Mouse (Mus musculus) adrenal gland, adult 10 weeks (tissue): ENCODE results near the gene Pmvk. TPM values are rescaled to one million over a fixed set of nuclear protein-coding genes. Genes with fewer than 3 reads are reported as not detected.

ENCODE experiments used
- polyA plus RNA-seq: library from polyadenylated mRNA; stranded (reverse); fragments of 350-450 nt; fragmentation: Illumina TruSeq; extraction: RNeasy Lipid Tissue Mini Kit (QIAGEN cat#74804); gene quantifications from one replicate; pipeline ENCODE4 v1.2.3, GENCODE M21; 2014; ENCODE audit warnings: low read depth, low replicate concordance

Gene Pmvk
- 1.1 TPM for polyA plus RNA-seq

DNA sequence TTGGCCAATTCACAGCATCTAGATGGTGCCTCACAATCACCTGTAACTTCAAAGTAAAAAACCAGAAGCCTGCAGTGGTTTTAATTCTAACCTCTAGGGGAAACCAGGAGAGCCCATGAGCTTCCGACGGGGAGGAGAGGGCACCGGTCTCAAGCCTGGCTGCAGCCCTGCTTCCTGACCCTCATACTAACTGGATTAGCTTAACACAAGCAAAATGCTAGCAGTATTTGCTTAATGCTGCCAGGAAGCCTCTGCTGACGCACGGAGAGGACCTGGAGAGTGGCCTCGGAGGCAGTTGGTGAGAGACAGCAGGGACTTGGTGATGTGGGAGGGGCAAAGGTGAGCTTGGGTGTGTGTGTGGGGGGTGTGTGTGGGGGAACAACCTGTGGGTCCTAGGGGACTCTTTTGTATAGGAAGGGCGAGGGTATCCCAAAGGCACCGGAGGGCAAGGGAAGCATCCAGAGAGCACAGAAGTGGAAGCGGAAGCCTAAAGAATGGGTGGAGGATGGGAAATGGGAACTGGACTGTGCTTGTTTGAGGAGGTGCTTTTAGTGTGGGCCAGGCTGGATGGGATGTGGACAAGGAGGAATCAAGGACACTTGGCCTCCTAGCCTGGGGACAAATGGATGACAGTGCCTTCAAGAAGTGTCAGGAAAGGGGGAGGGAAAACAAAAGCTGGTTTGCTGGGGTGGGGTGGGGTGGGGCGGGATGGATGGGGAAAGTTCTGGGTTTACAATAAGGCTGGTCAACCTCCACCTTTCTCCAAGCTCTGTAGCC lies at the start of gene Pmvk:
Gene Pmvk (plus strand): TSS at position 141 of the 777 bp plus-strand sequence.

DNA sequence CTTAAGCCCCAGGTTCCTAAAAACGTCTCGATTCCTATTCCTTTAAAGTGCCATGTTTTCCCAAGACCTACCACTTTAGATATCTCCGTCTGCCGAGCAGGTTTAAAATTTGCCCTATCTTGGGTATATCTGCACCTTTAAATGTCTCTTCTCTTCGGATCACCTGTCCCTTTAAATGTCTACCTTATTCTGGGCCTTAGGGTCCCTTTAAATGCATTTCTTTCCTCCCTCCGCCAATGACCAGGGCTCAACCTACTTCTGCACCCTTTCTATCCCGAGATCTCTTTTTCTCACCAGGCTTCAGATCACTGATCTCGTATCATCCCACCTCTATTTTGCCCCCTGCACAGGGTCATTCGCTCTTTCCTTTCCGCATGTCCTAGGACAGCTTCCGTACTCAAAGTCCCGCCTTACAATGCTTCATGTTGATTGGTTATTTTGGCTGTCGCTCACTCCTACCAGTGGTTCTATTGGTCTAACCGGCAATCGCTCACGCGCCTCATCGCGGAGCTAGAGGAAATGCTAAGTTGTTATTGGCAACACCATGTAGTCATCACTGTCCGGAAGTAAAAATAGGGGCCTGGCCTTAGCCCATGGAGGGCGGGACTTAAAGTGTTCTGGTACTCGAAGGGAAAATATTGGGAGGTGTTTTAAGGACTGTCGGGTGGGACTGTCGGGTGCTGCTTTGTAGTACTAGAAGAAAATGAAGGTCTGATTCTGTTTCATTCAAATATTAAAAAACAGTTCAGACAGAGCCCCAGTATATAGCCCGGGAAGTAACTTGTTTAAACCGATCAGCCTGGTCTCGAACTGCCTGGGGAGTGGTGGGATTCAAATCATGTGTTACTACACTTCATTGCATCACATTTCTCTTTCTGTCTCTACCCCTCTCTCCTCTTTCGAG lies 42.6 kb upstream of the Pmvk start, which contains the start of gene Flad1:
Gene Flad1 (minus strand): TSS at position 381 of the 904 bp plus-strand sequence.

GRCm38 (mm10) chr3:89418170-89418860 lies 36.0 kb upstream of the Pmvk start, which contains the start of the genes Cks1b and Shc1:
Gene Cks1b (minus strand): TSS chr3:89418383.
Gene Shc1 (plus strand): TSS chr3:89418443.

DNA sequence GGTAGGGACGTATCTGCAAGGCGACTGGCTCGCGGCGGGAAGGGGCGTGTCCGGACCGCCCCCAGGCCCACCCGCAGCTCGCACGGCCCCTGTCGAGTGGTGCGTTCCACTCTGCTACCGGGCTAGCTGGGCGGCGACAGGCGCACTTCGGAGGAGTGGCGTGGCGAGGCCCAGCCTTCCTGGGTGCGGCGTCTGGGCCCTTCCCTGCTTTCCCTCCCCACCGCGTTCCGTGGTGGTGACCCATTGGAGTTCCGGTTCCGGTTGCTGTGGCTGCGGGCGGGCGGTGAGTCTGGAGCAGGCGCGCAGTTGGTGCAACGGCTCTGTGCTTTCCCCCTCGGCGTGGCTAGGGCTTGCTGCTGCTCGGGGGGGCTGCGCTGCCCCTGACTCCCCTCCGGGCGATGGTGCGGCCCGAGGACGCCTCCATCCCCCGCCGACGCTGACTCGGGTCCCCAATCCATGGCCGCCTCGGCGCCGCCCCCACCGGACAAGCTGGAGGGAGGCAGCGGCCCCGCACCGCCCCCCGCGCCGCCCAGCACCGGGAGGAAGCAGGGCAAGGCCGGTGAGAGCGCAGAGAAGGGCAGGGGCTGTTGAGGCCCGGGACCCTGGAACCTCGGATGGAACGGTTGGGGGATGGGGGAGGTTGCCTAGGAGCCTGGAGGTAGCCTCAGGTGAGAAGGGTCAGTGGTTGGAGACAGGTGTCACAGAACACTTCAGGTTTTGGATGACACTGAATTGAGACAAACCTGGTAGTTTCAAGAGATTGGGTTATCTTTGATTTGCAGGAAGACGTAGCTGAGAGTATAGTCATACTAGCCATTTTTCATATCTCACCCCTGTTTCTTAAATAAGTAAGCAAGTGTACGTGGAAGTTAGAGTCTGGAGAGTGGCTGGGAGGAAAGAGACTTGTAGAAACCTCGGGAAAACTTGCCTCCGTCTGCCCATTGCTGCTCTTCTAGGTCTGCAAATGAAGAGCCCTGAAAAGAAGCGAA lies 23.9 kb upstream of the Pmvk start, which contains the start of gene Pygo2:
Gene Pygo2 (plus strand): TSS at position 44 of the 989 bp plus-strand sequence.

DNA sequence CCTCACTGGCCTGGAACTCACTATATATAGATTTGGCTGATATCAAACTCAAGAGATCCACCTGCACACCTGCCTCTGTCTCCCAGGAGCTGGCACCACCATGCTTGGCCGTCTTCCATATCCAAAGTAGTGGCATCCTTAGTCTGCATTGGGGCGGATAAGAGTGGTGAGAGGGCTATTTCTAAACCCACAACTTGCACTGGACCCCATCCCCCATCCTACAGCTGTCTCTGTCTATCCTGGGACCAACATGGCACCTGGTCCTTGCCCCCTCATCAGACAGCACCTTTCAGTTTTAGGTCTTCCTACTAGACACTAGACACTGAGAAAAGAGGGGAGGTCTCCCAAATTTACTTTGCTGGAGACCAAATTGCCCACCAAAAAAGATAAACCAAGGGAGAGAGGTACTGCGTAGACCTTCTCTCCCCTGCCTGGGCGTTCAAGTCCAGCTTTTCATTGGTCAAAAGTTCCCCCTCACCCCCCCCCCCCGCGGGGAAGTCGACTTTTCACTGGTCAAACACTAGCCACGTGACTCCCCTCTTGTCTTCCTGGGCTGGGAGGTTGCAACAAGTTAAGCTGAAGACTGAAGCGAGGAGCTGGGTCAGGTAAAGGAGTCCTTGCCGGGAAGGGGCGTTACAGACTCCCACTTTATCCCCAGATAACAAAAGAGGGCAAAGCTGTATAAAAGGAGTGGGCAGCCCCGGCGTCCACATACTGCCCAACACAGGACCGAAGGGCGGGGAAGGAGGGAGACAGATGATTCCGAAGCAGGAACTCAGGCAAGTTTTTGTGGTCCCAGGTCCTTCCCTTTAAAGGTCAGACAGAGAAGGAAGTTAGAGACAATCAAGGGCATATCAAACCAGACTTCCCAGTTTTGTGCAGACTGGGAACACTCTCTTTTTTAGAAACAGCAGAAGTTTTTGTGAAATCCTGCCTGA lies 17.9 kb upstream of the Pmvk start, which contains the start of gene Pbxip1:
Gene Pbxip1 (plus strand): TSS at position 531 of the 938 bp plus-strand sequence.

Other genes with a start within 250 kb of the Pmvk start
- 0.82 TPM for gene Thbs3, start 239.4 kb upstream of the Pmvk start, polyA plus RNA-seq
- gene Mtx1, start 227.5 kb upstream of the Pmvk start, polyA plus RNA-seq = 38.5 TPM
- gene Muc1, start 225.5 kb upstream of the Pmvk start, polyA plus RNA-seq = not detected
- gene Krtcap2, start 208.6 kb upstream of the Pmvk start, polyA plus RNA-seq = 37.0 TPM
- not detected for gene Trim46, start 208.2 kb upstream of the Pmvk start, polyA plus RNA-seq
- not detected for gene Dpm3, start 195.2 kb upstream of the Pmvk start, polyA plus RNA-seq
- 16.9 TPM for gene Slc50a1, start 184.0 kb upstream of the Pmvk start, polyA plus RNA-seq
- gene Efna1, start 173.4 kb upstream of the Pmvk start, polyA plus RNA-seq = 2.7 TPM
- gene Efna3, start 131.6 kb upstream of the Pmvk start, polyA plus RNA-seq = not detected
- gene Efna4, start 116.5 kb upstream of the Pmvk start, polyA plus RNA-seq = not detected
- gene Adam15, start 104.5 kb upstream of the Pmvk start, polyA plus RNA-seq = 12.9 TPM
- not detected for gene Dcst2, start 92.6 kb upstream of the Pmvk start, polyA plus RNA-seq
- not detected for gene Dcst1, start 89.3 kb upstream of the Pmvk start, polyA plus RNA-seq
- gene Zbtb7b, start 59.8 kb upstream of the Pmvk start, polyA plus RNA-seq = 7.4 TPM
- 2.3 TPM for gene Lenep, start 51.7 kb upstream of the Pmvk start, polyA plus RNA-seq
- 1.2 TPM for gene Flad1, start 42.7 kb upstream of the Pmvk start, polyA plus RNA-seq
- gene Cks1b, start 36.2 kb upstream of the Pmvk start, polyA plus RNA-seq = 9.6 TPM
- gene Shc1, start 36.1 kb upstream of the Pmvk start, polyA plus RNA-seq = 39.8 TPM
- 8.5 TPM for gene Pygo2, start 24.3 kb upstream of the Pmvk start, polyA plus RNA-seq
- gene Pbxip1, start 17.8 kb upstream of the Pmvk start, polyA plus RNA-seq = 13.2 TPM
- gene Kcnn3, start 65.6 kb downstream of the Pmvk start, polyA plus RNA-seq = 3.4 TPM